In the genomic region with DNA sequence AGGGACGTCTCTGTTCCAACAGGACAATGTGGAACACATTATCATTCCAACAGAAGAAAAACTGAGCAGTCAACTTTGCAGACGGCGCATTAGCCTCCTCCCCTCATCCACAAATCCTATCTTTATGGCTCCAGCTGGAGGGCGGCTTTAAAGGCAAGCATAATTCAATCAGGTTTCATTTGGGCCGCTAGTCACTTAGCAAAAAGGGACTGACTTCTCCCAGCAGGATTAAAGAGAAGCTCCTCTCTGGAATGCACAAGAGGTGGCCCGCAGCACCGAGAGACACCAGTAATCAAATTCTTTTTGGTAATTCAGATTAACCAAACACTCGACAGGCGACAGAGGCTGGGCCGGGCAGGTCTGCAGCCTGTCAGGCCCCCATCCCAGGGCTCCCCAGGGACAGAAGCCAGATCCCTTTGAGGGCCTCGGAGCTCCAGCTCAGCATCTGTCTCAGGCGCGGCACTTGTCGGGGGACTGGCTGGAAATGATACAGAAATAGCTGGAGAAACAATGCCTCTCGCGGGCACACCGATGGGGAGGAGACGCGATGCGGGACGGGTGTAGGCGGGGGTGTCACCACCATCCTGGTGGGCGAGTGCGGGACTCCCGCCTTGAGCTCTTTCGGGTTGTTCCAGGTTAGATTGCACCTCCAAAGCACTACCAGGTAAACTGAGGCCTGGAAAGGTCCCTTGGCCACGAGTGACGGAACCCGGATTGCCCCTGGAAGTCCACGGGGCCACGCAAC, we compare ENCODE assay signal across 9 mouse cellular contexts. TPM values are rescaled to one million over a fixed set of nuclear protein-coding genes. Genes with fewer than 3 reads are reported as not detected.
DNase-seq lines count a peak whose midpoint lies in the region; ATAC-seq and TF ChIP-seq lines count a peak whose summit lies in the region.
"Had no signal": no experiment of that assay in that cellular context is flagged by ENCODE, and none has a peak within 500 bp of the region (broad histone marks: within the 10 kb centered on the region; RNA-seq: fewer than 3 reads in every experiment).

No protein-coding gene starts in this region.

- no peaks in the 10 kb centered on the region for H3K27me3 ChIP-seq in cerebellum, adult 2 months (ENCODE audit: control insufficient read depth, insufficient read depth, low read length)
- H3K27me3 ChIP-seq in embryonic facial prominence, embryonic 10.5 days (replicated peaks; ENCODE audit: low read depth, poor library complexity, severe bottlenecking) = peaks cover 19% of the 10 kb centered on the region
- peaks cover 16% of the 10 kb centered on the region for H3K27me3 ChIP-seq in limb, embryonic 13.5 days
- no peaks in the 10 kb centered on the region for H3K27me3 ChIP-seq in midbrain, postnatal 0 days (ENCODE audit: insufficient read depth, low read length)

- peak overlapping the region; percentile 68 for H3K9ac ChIP-seq in limb, embryonic 13.5 days
- H3K9ac ChIP-seq in midbrain, postnatal 0 days (replicated peaks; ENCODE audit: low read length, poor library complexity, severe bottlenecking) = peak overlapping the region; percentile 64

- H3K9me3 ChIP-seq in embryonic facial prominence, embryonic 10.5 days = no peaks in the 10 kb centered on the region
- no peaks in the 10 kb centered on the region for H3K9me3 ChIP-seq in limb, embryonic 13.5 days
- no peaks in the 10 kb centered on the region for H3K9me3 ChIP-seq in midbrain, postnatal 0 days (ENCODE audit: low read length)

- no peak for TF ChIP-seq CTCF in cerebellum, adult 2 months (IDR thresholded peaks at IDR 0.05; ENCODE audit: borderline replicate concordance, insufficient read depth, low read depth, low read length)
- TF ChIP-seq CTCF in midbrain, postnatal 0 days (IDR thresholded peaks at IDR 0.05) = no peak

- DNase-seq in cerebellum, adult 2 months = peak in 1 of 2 experiments; percentile 18
- DNase-seq in cerebellum, adult 11 months = no peak
- peak; percentile 71 for DNase-seq in embryonic facial prominence, embryonic 10.5 days (ENCODE audit: low spot score)
- peak; percentile 63 to 65 for DNase-seq in heart, adult 18-20 months
- peak; percentile 10 for DNase-seq in kidney, adult 18-20 months
- DNase-seq in midbrain, postnatal 0 days (ENCODE audit: low spot score) = peak; percentile 37
- DNase-seq in testis, postnatal 14 days (ENCODE audit: low spot score) = peak; percentile 66

- peak; percentile 26; the same call in 1 of the 2 replicates for ATAC-seq in limb, embryonic 13.5 days (ENCODE audit: low FRiP score, low read depth)
- ATAC-seq in midbrain, postnatal 0 days (ENCODE audit: low FRiP score) = peak; percentile 31; the same call in 1 of the 2 replicates

- H3K4me2 ChIP-seq in limb, embryonic 13.5 days (replicated peaks) = peak overlapping the region; percentile 99
- H3K4me2 ChIP-seq in midbrain, postnatal 0 days (ENCODE audit: low read depth, low read length, poor library complexity, severe bottlenecking) = peak overlapping the region; percentile 93

- H3K4me3 ChIP-seq in cerebellum, adult 2 months (replicated peaks; ENCODE audit: insufficient read depth, low read depth, low read length) = peak overlapping the region; percentile 72
- H3K4me3 ChIP-seq in embryonic facial prominence, embryonic 10.5 days = peak overlapping the region; percentile 63
- H3K4me3 ChIP-seq in limb, embryonic 13.5 days = peak overlapping the region; percentile 67
- peak overlapping the region; percentile 69 for H3K4me3 ChIP-seq in midbrain, postnatal 0 days (ENCODE audit: low read depth, low read length)

- H3K27ac ChIP-seq in cerebellum, adult 2 months (ENCODE audit: insufficient read depth, low read length) = no peak overlapping the region
- H3K27ac ChIP-seq in embryonic facial prominence, embryonic 10.5 days (replicated peaks) = peak overlapping the region; percentile 70
- H3K27ac ChIP-seq in limb, embryonic 13.5 days = peak overlapping the region; percentile 8; the same call in 1 of the 2 replicates
- H3K27ac ChIP-seq in midbrain, postnatal 0 days (ENCODE audit: low read depth, low read length) = peak overlapping the region; percentile 69

- H3K36me3 ChIP-seq in embryonic facial prominence, embryonic 10.5 days (replicated peaks) = no peaks in the 10 kb centered on the region
- no peaks in the 10 kb centered on the region for H3K36me3 ChIP-seq in limb, embryonic 13.5 days
- no peaks in the 10 kb centered on the region for H3K36me3 ChIP-seq in midbrain, postnatal 0 days (ENCODE audit: insufficient read depth, low read length)

- no peaks in the 10 kb centered on the region for H3K4me1 ChIP-seq in cerebellum, adult 2 months (ENCODE audit: control insufficient read depth, insufficient read depth, low read length)
- H3K4me1 ChIP-seq in embryonic facial prominence, embryonic 10.5 days = peaks cover 37% of the 10 kb centered on the region
- peaks cover 25% of the 10 kb centered on the region for H3K4me1 ChIP-seq in limb, embryonic 13.5 days
- H3K4me1 ChIP-seq in midbrain, postnatal 0 days (ENCODE audit: insufficient read depth, low read length) = 0 out of 2 replicates have a peak, but pooled peaks cover 6% of the 10 kb centered on the region

- TF ChIP-seq POLR2A in cerebellum, adult 2 months (IDR thresholded peaks at IDR 0.05; ENCODE audit: borderline replicate concordance, insufficient read depth, low read length) = no peak

- 8% methylated on average over 31 of the region's 31 CpGs for WGBS in cerebellum, adult 2 months
- WGBS in embryonic facial prominence, embryonic 10.5 days = under 1% methylated on average over 31 of the region's 31 CpGs
- 1% methylated on average over 31 of the region's 31 CpGs for WGBS in limb, embryonic 13.5 days
- 2% methylated on average over 31 of the region's 31 CpGs for whole genome bisulfite sequencing in midbrain, postnatal 0 days

RNA-seq across cellular contexts. Expression of gene Radil, which starts 0.8 kb away (rescaled TPM):
- 28.7 and 31.6 TPM in 2 replicates for polyA plus RNA-seq in cerebellum, adult 2 months (2012; rRNA removed)
- polyA plus RNA-seq in embryonic facial prominence, embryonic 10.5 days (2016; fragmentation: Nextera tagmentation; extraction: Ambion mirVana) = 4.3 and 5.1 TPM in 2 replicates
- total RNA-seq in heart, adult 18-20 months (2021) = 1 to 10 TPM; 1.4 to 2.1 TPM
- polyA plus RNA-seq in limb, embryonic 13.5 days (2015; fragmentation: Nextera tagmentation; extraction: Ambion mirVana) = 4.3 and 4.8 TPM in 2 replicates
- total RNA-seq in midbrain, postnatal 0 days (2014; rRNA removed) = 17.0 and 20.4 TPM in 2 replicates
- polyA plus RNA-seq in midbrain, postnatal 0 days (2015; fragmentation: Nextera tagmentation; extraction: Ambion mirVana) = 15.4 and 17.2 TPM in 2 replicates

RNA-seq across cellular contexts. Expression of gene Papolb, which starts 20.3 kb away (rescaled TPM):
- 0.17 and 0.25 TPM in 2 replicates for polyA plus RNA-seq in cerebellum, adult 2 months (2012; rRNA removed)
- polyA plus RNA-seq in embryonic facial prominence, embryonic 10.5 days (2016; fragmentation: Nextera tagmentation; extraction: Ambion mirVana) = 0.05 and 0.20 TPM in 2 replicates
- total RNA-seq in heart, adult 18-20 months (2021) = under 1 TPM in 1 of 2 experiments, not detected in 1; 0.15 TPM
- 0.15 TPM in 1 of 2 replicates, not detected in the other for polyA plus RNA-seq in limb, embryonic 13.5 days (2015; fragmentation: Nextera tagmentation; extraction: Ambion mirVana)
- total RNA-seq in midbrain, postnatal 0 days (2014; rRNA removed) = 0.66 and 0.85 TPM in 2 replicates
- 0.09 and 0.14 TPM in 2 replicates for polyA plus RNA-seq in midbrain, postnatal 0 days (2015; fragmentation: Nextera tagmentation; extraction: Ambion mirVana)
- polyA plus RNA-seq: large intestine, adult 2 months had no signal

RNA-seq across cellular contexts. Expression of gene Mmd2, which starts 58.5 kb away (rescaled TPM):
- 61.1 and 65.6 TPM in 2 replicates for polyA plus RNA-seq in cerebellum, adult 2 months (2012; rRNA removed)
- 1.8 and 2.9 TPM in 2 replicates for polyA plus RNA-seq in embryonic facial prominence, embryonic 10.5 days (2016; fragmentation: Nextera tagmentation; extraction: Ambion mirVana)
- 1 to 10 TPM in 1 of 2 experiments, not detected in 1; 2.1 TPM for total RNA-seq in heart, adult 18-20 months (2021)
- polyA plus RNA-seq in limb, embryonic 13.5 days (2015; fragmentation: Nextera tagmentation; extraction: Ambion mirVana) = 2.1 and 2.2 TPM in 2 replicates
- total RNA-seq in midbrain, postnatal 0 days (2014; rRNA removed) = 114 and 153 TPM in 2 replicates
- 120 and 137 TPM in 2 replicates for polyA plus RNA-seq in midbrain, postnatal 0 days (2015; fragmentation: Nextera tagmentation; extraction: Ambion mirVana)

Comparison
In these comparisons a context has a peak if more than half of its experiments do, and no peak if none do; other contexts are left out.
1. RNA of gene Mmd2, which starts 58.5 kb away (polyA plus RNA-seq): 120 to 137 TPM in midbrain, postnatal 0 days and 61.1 to 65.6 TPM in cerebellum, adult 2 months; 1.8 to 2.9 TPM in embryonic facial prominence, embryonic 10.5 days and 2.1 to 2.2 TPM in limb, embryonic 13.5 days; every median in the first group is over 10 times any median in the second.
2. Peak in every context shown above with its lines, with median percentiles within 50 percentile points of each other: H3K4me3 ChIP-seq.